Mouse (Mus musculus): Measurements from ENCODE around the gene Plekha5.

Plekha5 gene

GRCm38 (mm10) chr6:140577822-140578170 is 153.9 kb downstream of the Plekha5 start:
- WGBS = 79% methylated on average over 4 of the region's 4 CpGs

DNA sequence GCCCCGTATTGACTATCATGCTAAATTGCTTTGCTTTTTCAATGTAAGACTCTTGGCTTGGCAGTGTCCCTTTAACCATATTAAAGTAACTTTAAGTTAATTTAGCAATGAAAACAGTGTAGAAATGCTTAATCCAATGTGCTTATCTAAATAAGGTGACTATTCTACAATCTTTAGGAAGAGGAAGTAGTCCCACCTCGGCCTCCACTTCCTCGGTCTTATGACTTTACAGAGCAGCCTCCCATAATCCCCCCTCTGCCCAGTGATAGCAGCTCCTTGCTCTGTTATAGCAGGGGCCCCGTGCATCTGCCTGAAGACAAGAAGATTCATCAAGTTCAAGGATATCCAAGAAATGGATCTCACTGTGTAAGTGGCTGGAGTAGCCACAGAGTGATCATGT is 156.3 kb downstream of the Plekha5 start:
- 87% methylated on average over 4 of the region's 4 CpGs for WGBS

DNA sequence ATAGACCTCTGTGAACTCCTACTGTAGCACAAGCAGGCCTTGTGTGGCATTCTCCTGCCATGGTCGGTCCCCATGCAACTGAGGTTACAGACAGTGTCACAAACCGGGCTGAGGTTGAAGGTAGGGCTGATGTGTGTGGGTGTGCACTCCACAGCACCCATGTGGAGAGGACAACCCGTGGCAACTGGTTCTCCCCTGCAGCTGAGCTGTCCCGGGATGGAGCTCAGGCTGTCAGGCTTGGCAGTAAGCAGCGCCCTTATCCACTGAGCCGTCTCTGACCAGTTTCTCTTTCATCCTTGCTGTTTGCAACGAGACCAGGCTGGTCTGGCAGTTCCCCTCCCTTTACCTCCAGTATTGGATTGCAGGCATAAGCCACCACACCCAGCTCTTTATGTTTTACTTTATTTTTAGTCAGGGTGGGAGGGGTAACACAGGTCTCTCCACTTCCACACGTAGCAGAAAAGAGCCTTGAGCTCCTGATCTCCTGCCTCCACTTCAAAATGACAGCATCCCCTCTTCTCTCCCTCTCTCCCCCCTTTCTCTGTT is 162.9 kb downstream of the Plekha5 start:
- 64% methylated on average over 8 of the region's 8 CpGs for WGBS

- WGBS = 66% methylated on average over 5 of the region's 5 CpGs
Observed at GRCm38 (mm10) chr6:140591331-140591730, 167.5 kb downstream of the Plekha5 start.

DNA sequence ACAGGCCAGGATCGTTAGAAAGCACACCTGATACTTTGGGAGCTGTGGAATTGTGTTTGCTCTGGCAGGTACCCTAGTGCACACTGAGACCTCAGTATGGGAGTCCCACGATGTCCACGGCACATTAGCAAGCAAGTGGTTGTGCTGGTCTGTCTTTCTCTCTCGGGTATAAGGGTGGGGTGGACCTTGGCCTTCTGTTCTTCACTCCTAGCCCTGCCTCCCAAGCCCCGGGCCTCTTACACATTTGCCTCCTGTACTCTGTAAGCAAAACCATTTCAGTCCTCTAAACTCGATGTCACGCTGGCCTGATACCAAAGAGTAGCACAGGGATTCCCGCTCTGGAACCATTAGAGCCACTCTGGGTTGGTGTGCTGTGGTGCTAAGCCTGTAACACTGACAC is 168.9 kb downstream of the Plekha5 start:
- WGBS = 73% methylated on average over 8 of the region's 8 CpGs

- WGBS = 42% methylated on average over 17 of the region's 17 CpGs
Observed at GRCm38 (mm10) chr6:140593420-140594170, 169.7 kb downstream of the Plekha5 start.

GRCm38 (mm10) chr6:140595551-140595950 is 171.7 kb downstream of the Plekha5 start:
- WGBS = 94% methylated on average over 6 of the region's 6 CpGs

GRCm38 (mm10) chr6:140597381-140598329 is 173.8 kb downstream of the Plekha5 start:
- WGBS = 88% methylated on average over 15 of the region's 15 CpGs

GRCm38 (mm10) chr6:140598516-140598915 is 174.7 kb downstream of the Plekha5 start:
- 89% methylated on average over 9 of the region's 9 CpGs for WGBS

DNA sequence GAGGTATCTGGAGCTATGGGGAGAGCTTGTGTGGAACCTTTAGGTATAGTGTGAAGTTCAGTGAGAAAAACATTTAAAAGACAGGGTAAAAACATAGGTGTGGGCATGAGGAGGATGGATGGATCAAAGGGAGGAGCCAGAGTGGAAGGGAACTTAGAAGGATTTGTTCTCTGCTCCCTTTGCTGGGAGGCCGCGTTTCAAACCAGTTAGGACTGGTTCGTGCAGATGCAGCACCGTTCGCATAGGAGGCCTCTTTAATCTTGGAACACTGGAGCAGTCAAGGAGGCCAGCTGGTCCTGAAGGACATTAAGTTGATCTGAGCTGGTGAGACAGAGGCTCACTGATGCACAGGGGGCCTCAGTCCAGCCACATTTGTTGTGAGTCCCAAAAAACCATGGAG is 175.5 kb downstream of the Plekha5 start:
- WGBS = 86% methylated on average over 5 of the region's 5 CpGs

GRCm38 (mm10) chr6:140600671-140601070 is 176.8 kb downstream of the Plekha5 start:
- 94% methylated on average over 8 of the region's 8 CpGs for WGBS

DNA sequence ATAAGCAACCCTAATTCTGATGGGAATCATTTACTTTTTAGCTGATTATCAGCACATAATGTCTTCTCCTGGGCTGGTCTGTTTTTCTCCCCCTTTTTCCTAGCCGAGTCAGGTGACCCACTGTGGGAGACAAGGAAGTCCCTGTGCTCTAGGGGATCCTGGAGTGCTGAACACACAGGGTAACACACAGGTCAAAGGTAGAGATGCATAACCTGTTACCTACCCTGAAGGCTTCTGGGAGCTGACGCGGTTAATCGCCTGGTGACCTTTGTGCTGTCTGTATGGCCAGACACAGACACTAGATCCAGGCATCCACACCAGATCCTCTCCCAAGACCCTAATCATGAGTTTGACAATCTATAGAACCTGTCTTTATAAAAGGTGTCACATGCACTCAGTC is 177.3 kb downstream of the Plekha5 start:
- 92% methylated on average over 4 of the region's 4 CpGs for WGBS

- 54% methylated on average over 8 of the region's 8 CpGs for WGBS
Observed at GRCm38 (mm10) chr6:140603228-140603944, 179.5 kb downstream of the Plekha5 start.

GRCm38 (mm10) chr6:140605173-140605572 is 181.3 kb downstream of the Plekha5 start:
- 67% methylated on average over 5 of the region's 5 CpGs for WGBS

GRCm38 (mm10) chr6:140605732-140606131 is 181.9 kb downstream of the Plekha5 start:
- 76% methylated on average over 3 of the region's 3 CpGs for WGBS

- 80% methylated on average over 10 of the region's 10 CpGs for WGBS
Observed at GRCm38 (mm10) chr6:140606534-140606933, 182.7 kb downstream of the Plekha5 start.

- WGBS = 97% methylated on average over 6 of the region's 6 CpGs
Observed at GRCm38 (mm10) chr6:140608666-140609065, 184.8 kb downstream of the Plekha5 start.

- 90% methylated on average over 4 of the region's 4 CpGs for WGBS
Observed at GRCm38 (mm10) chr6:140609533-140609932, 185.7 kb downstream of the Plekha5 start.

DNA sequence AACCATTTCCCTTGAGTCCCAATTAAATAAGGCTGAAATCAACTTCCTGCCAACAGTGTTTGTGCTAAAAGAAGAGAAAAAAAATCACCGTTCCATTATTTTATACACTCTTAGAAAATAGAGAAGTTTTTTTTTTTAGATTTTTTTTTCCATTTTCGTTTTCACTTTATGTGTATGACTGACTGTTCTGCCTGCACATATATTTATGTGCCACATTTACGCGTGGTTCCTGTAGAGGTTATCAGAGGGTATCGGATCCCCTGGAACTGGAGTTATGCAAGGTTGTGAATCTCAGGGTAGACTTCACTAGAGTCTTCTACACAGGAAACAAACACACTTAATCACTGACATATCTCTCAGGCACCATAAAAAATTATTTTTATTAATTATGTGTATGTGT is 186.3 kb downstream of the Plekha5 start:
- 84% methylated on average over 5 of the region's 5 CpGs for WGBS

DNA sequence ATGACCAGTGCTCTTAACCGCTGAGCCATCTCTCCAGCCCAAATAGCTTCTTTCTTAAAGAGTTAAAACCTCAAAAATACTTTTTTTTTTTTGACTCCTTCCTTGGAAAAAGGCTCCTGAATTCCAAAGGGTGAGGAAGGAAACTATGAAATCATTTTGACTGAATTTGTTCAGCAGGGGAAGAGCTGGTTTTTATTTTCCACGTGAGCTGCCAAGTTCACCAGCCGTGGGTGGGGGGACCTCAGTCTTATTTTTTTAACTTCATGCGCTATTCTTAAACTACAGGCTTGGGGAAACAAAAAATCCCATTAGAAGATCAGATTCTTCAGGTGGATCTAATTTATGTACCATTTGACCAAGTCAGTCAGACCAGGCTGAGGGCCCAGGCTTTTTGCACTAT is 187.4 kb downstream of the Plekha5 start:
- WGBS = 74% methylated on average over 4 of the region's 4 CpGs

- WGBS = 53% methylated on average over 13 of the region's 13 CpGs
Observed at GRCm38 (mm10) chr6:140611893-140612473, 188.1 kb downstream of the Plekha5 start.

All from cerebral cortex, adult 2 months (tissue).